Mouse (Mus musculus): ENCODE results near the gene Slc22a15.
A peak's percentile ranks its signal among the peaks of the same experiment; 100 is the strongest.

The Slc22a15 gene

GRCm38 (mm10) chr3:101923843-101924740 is at the start of gene Slc22a15:
Slc22a15 (minus strand) TSS chr3:101924453.
- DNase-seq (ENCODE audit: low read depth, low spot score): peak; percentile 26

- peak; percentile 31 for DNase-seq (ENCODE audit: low read depth, low spot score)
Observed at GRCm38 (mm10) chr3:101966825-101967558, 42.7 kb upstream of the Slc22a15 start.

- DNase-seq (ENCODE audit: low read depth, low spot score): no peak
Observed at GRCm38 (mm10) chr3:101964352-101964751, 40.1 kb upstream of the Slc22a15 start.

GRCm38 (mm10) chr3:101963501-101963900 is 39.2 kb upstream of the Slc22a15 start:
- DNase-seq (ENCODE audit: low read depth, low spot score): no peak

- no peak for DNase-seq (ENCODE audit: low read depth, low spot score)
Observed at GRCm38 (mm10) chr3:101961146-101961835, 37.0 kb upstream of the Slc22a15 start.

- no peak for DNase-seq (ENCODE audit: low read depth, low spot score)
Observed at GRCm38 (mm10) chr3:101958047-101958446, 33.8 kb upstream of the Slc22a15 start.

- DNase-seq (ENCODE audit: low read depth, low spot score): no peak
Observed at GRCm38 (mm10) chr3:101953506-101953905, 29.3 kb upstream of the Slc22a15 start.

- no peak for DNase-seq (ENCODE audit: low read depth, low spot score)
Observed at GRCm38 (mm10) chr3:101952577-101952976, 28.3 kb upstream of the Slc22a15 start.

GRCm38 (mm10) chr3:101948572-101948971 is 24.3 kb upstream of the Slc22a15 start:
- no peak for DNase-seq (ENCODE audit: low read depth, low spot score)

GRCm38 (mm10) chr3:101947250-101947649 is 23.0 kb upstream of the Slc22a15 start:
- DNase-seq (ENCODE audit: low read depth, low spot score): no peak

GRCm38 (mm10) chr3:101945257-101945656 is 21.0 kb upstream of the Slc22a15 start:
- no peak for DNase-seq (ENCODE audit: low read depth, low spot score)

- DNase-seq (ENCODE audit: low read depth, low spot score): no peak
Observed at GRCm38 (mm10) chr3:101940418-101940817, 16.2 kb upstream of the Slc22a15 start.

- no peak for DNase-seq (ENCODE audit: low read depth, low spot score)
Observed at GRCm38 (mm10) chr3:101939865-101940264, 15.6 kb upstream of the Slc22a15 start.

- DNase-seq (ENCODE audit: low read depth, low spot score): no peak
Observed at GRCm38 (mm10) chr3:101939152-101939551, 14.9 kb upstream of the Slc22a15 start.

GRCm38 (mm10) chr3:101936369-101936768 is 12.1 kb upstream of the Slc22a15 start:
- no peak for DNase-seq (ENCODE audit: low read depth, low spot score)

- no peak for DNase-seq (ENCODE audit: low read depth, low spot score)
Observed at GRCm38 (mm10) chr3:101933820-101934219, 9.6 kb upstream of the Slc22a15 start.

GRCm38 (mm10) chr3:101929105-101929876 is 5.0 kb upstream of the Slc22a15 start:
- no peak for DNase-seq (ENCODE audit: low read depth, low spot score)

- DNase-seq (ENCODE audit: low read depth, low spot score): no peak
Observed at GRCm38 (mm10) chr3:101926636-101927035, 2.4 kb upstream of the Slc22a15 start.

- DNase-seq (ENCODE audit: low read depth, low spot score): no peak
Observed at GRCm38 (mm10) chr3:101925663-101926062, 1.4 kb upstream of the Slc22a15 start.

- no peak for DNase-seq (ENCODE audit: low read depth, low spot score)
Observed at GRCm38 (mm10) chr3:101922366-101922765, 1.9 kb downstream of the Slc22a15 start.

- DNase-seq (ENCODE audit: low read depth, low spot score): no peak
Observed at GRCm38 (mm10) chr3:101918526-101918925, 5.7 kb downstream of the Slc22a15 start.

All from embryo, embryonic 11.5 days (tissue).